Mouse (Mus musculus) ovary, postnatal 10 days (tissue): ENCODE results near the gene Gse1.

Experiments
- DNase-seq: peaks from one replicate; pipeline ENCODE4 v3.0.0; 2022; ENCODE audit warnings: low spot score

The Gse1 gene

DNA sequence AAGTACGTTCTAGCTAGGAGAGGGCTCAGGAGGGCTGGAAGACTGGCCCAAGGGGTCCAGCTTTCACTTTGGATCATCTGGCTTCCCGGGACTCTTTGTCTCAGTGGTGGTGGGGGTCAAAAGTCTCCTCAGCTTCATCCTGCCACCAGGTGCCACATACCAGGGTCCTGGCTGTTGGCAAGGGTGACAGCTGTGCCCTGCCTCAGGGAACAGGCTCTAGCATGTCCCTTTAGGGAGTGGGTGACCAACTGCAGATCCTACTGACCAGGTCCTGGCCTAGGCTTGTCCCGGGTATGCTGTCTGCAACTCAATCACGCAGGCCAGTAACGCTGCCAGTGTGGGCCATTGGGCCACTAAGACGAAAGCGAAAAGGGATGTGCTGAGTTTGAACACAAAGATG lies 15.7 kb upstream of the Gse1 start:
- DNase-seq = no peak

- no peak for DNase-seq
These were observed 15.0 kb upstream of the Gse1 start for GRCm38 (mm10) chr8:120213229-120213628.

GRCm38 (mm10) chr8:120213939-120214338 lies 14.3 kb upstream of the Gse1 start:
- no peak for DNase-seq

GRCm38 (mm10) chr8:120215416-120216141 lies 12.7 kb upstream of the Gse1 start:
- no peak for DNase-seq

GRCm38 (mm10) chr8:120216855-120217830 lies 11.1 kb upstream of the Gse1 start:
- no peak for DNase-seq

DNA sequence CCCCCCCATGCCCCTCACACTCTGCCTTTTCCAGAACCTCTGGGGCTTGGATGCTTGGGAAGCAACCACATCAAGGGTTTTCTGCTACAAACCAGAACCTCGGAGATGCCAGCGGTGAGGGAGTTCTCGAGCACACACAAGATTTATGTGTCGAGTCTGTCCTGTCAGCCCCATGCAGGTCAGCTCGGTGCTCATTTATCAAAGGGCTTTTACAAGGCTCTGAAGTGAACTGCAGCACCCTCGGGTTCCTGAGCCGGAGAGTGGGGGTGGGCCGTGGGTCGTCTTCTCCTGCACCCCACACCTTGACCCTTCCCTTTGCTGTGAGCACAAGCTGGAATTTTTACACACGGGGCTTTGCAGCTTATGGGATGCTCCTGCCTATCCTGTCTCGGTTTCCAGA lies 5.7 kb upstream of the Gse1 start:
- DNase-seq = no peak

- DNase-seq = no peak
These were observed 3.5 kb upstream of the Gse1 start for GRCm38 (mm10) chr8:120224521-120225420.

- no peak for DNase-seq
These were observed 2.7 kb upstream of the Gse1 start for GRCm38 (mm10) chr8:120225421-120226151.

GRCm38 (mm10) chr8:120226700-120227577 lies 1.3 kb upstream of the Gse1 start:
- DNase-seq = no peak

DNA sequence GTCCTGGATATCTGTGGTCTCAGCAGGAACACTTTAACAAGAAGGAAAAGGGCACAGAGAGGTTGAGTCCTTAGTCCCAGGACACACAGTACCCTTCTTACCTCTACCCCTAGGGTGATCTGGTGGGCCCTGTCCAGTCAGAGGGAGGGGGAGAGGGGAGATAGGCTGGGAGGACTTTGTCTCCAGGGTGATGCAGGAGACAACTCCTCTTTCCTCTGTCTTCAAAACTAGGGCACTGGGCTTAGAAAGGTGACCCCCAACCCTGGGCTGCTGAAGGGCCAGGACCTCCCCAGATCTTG lies 729 bp upstream of the Gse1 start:
- DNase-seq = no peak

DNA sequence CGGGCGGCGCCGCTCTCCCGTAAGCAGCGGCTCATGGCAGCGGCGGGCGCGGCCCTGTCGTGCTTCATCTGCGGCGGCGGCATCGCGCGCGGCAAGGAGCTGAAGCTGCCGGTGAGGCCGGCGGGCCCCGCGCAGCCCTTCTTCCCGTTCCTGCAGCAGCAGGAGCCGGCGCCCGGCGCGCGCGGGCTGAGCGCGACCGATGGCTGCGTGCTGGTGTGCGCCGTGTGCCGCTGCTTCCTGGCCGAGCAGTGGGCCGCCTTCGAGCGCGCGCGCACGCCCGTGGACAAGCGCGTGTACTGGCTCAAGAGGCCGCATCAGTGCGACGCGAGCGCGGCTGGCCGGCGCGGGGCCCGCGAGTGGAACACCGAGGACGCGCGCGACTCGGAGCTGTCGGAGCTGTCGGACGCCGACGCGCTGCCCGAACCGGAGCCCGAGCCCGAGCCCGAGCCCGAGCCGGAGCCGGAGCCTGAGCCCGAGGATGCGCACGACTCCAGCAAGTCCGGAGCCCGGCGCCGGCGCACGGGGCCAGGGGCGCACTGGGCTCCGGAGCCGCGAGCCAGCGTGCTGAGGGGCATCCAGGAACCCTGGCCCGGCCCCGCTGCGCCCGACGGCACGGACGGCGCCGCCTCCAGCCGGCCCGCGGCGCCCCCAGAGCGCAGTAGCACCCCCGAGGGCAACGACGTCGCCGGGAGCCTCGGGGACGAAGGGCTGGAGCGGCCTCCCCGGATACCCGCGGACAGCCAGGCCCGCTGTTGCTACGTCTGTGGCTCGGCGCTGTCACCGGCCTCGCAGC lies 721 bp downstream of the Gse1 start:
- DNase-seq = no peak

GRCm38 (mm10) chr8:120229574-120229916 lies 1.3 kb downstream of the Gse1 start:
- DNase-seq = no peak

DNA sequence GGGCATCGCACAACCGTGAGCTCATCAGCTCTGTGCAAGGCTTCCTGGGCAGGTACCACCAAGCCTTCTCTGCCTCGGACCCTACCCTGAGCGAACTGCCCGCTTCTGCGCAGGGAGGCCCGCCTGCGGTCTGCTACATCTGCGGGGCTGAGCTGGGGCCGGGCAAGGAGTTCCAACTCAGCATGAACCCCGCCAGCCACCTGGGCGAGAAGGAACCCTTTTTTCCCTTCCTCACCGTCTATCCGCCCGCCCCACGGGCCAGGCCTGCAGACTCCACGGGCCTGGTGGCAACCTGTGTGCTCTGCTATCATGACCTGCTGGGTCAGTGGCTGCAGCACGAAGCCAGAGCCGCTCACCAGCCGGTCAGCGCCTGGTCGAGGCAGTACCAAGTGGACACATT lies 1.8 kb downstream of the Gse1 start:
- DNase-seq = no peak

DNA sequence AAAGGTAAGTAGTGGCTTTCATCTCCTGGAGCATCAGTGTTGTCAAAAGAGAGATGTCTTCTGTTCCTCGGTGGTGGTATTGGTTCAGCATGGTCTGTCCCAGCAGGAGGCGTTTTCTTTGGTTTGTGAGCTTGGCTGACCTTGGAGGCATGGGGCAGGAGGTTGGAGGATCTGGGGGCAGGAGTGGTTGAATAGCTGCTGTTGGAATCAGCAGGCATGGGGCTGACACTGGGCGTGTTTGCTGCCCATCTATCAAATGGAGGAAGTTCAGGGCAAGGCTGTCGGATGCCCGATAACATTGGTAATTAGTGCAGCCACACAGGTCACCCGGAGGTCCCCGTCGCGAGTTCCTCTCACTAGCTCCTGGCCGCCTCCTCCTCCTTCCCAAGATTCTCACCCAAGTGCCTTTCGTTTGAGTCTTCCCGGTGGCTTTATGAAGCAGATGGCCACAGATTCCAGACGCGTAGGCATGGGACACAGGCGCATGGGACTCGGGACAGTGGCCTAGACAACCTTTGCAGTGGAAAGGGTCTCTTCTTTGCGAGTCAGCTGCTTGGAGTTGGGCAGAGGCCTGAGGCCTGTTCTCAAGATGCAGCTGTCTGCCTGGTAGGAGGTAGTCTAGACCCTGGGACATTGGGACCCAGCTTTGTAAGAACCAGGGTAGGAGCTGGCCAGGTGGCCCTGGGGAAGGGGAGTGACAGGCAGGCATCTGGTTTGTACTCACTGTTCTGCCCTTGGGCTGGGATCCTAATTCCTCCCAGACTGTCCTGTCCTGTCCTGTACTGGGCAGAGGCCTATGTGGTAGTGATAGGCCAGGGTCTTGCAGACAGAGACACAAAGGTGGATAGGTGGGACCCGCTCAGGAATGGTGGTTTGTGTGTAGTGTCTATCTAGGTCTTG lies 2.7 kb downstream of the Gse1 start:
- no peak for DNase-seq

DNA sequence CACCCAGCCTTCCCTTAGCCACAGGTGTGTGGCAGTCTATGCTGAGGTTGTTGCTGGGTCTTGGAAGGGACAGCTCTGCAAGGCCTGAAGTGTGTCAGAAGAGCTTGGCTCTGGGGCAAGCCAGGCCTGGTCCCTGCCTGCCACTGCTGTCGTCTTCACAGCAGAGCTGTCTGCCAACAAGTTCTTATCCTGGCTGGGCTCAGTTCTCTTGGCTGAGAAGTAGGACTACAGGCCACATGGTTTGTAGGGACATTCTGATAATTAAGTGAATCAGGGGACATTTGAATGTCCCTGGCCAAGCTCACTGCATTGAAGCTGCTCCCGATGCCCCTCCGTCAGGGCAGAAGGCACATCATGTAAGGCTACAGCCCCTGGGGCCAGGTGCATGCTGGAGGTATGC lies 3.6 kb downstream of the Gse1 start:
- DNase-seq = no peak

GRCm38 (mm10) chr8:120232398-120232797 lies 4.1 kb downstream of the Gse1 start:
- no peak for DNase-seq

DNA sequence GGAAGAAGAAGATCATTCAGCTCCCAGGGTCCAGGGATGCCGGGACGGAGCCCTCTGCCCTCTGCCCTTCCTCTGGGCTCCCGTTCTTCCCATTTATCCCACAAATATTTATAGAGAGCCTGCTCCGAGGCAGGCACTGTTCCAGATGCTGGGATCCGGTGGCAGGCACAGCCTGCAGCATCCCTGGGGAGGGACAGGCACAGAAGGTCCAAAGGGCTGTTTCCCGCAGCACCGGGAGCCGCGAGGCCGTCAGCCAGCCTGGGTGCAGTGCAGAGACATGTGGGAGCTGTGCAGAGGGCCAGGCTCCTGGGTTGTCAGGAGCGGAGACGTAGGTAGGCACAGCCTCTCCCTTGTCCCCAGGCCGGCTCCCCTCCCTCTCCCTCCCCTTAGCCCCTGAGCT lies 4.7 kb downstream of the Gse1 start:
- DNase-seq = no peak

GRCm38 (mm10) chr8:120234457-120234856 lies 6.2 kb downstream of the Gse1 start:
- no peak for DNase-seq

GRCm38 (mm10) chr8:120234866-120235265 lies 6.6 kb downstream of the Gse1 start:
- DNase-seq = no peak
